Mouse (Mus musculus) stomach, embryonic 14.5 days (tissue): ENCODE results near the gene Ermard. TPM values are rescaled to one million over a fixed set of nuclear protein-coding genes. Genes with fewer than 3 reads are reported as not detected.
"Not testable (repeated sequence)": the region's sequence is repeated elsewhere in the genome, so short reads cannot be mapped to it uniquely, and the experiment has no call there.

Source experiments
- ATAC-seq: fragments of 200-750 bp; cut with Nextera tagmentation; 2 replicates; pipeline ENCODE4 v1.8.0; 2017; ENCODE audit warnings: low read depth, moderate TSS enrichment; ENCODE audit not compliant: insufficient number of reproducible peaks, insufficient read depth, low FRiP score
- H3K27ac ChIP-seq: fragments of 300-500 bp; sonication (generic); 2 replicates; pipeline ENCODE4 v1.5.1; 2014; ENCODE audit warnings: mild to moderate bottlenecking, low read length, moderate library complexity, mixed read lengths
- H3K27me3 ChIP-seq: fragments of 300-500 bp; sonication (generic); 2 replicates; pipeline ENCODE4 v1.6.1; 2014; ENCODE audit warnings: low read length, control low read depth, mixed read lengths; ENCODE audit not compliant: control insufficient read depth, insufficient read depth
- H3K36me3 ChIP-seq: fragments of 300-500 bp; sonication (generic); 2 replicates; pipeline ENCODE4 v1.6.1; 2014; ENCODE audit warnings: mild to moderate bottlenecking, control low read depth, low read length, moderate library complexity, mixed read lengths; ENCODE audit not compliant: control insufficient read depth, insufficient read depth
- H3K4me1 ChIP-seq: fragments of 300-500 bp; sonication (generic); 2 replicates; pipeline ENCODE4 v1.6.1; 2014; ENCODE audit warnings: low read length, control low read depth, mixed read lengths; ENCODE audit not compliant: control insufficient read depth, insufficient read depth
- H3K4me2 ChIP-seq: fragments of 300-500 bp; sonication (generic); replicated peaks from 2 replicates; pipeline ENCODE4 v1.6.1; 2014; ENCODE audit warnings: low read depth, low read length, control low read depth
- H3K4me3 ChIP-seq: fragments of 300-500 bp; sonication (generic); 2 replicates; pipeline ENCODE4 v1.5.1; 2014; ENCODE audit warnings: low read depth, low read length, control low read depth
- H3K9ac ChIP-seq: fragments of 300-500 bp; sonication (generic); replicated peaks from 2 replicates; pipeline ENCODE4 v1.6.1; 2014; ENCODE audit warnings: low read depth, mild to moderate bottlenecking, control low read depth, low read length, moderate library complexity, mixed read lengths
- H3K9me3 ChIP-seq: fragments of 300-500 bp; sonication (generic); 2 replicates; pipeline ENCODE4 v1.6.1; 2016; ENCODE audit warnings: low read depth, low read length, control low read depth; ENCODE audit not compliant: control insufficient read depth
- WGBS: fragments of 180-500 bp; shearing (Covaris S2); extraction: QIAGEN DNeasy Blood & Tissue Kit; methylation state at CpG from one replicate; pipeline ENCODE4 v1.1.7; 2014; 5-methylcytosine and 5-hydroxymethylcytosine counted together
- polyA plus RNA-seq: library from polyadenylated mRNA; unstranded; fragments of >200 nt; fragmentation: Nextera tagmentation; extraction: Ambion mirVana; gene quantifications from 2 replicates; pipeline ENCODE4 v1.2.1, GENCODE M21; 2014

Ermard gene
- polyA plus RNA-seq, 1 experiment from 2014 or later: 97.4 TPM

DNA sequence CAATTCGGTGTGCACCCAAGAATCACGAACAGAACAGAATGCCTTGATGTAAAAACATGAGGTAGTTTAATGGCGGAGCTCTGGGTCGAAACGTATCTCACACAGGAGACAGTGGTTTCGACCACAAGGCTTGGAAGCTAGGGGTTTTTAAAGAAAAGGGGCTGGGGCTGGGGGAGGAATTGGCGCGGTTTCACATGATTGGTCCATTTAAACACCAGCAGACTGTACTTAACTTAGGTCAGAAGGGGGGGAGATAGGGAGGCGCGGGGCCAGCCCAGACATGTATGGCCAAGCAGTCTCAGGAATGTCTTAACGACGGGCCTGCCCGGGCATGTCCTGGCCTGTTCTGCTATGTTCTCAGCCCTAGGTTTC, 12.8 kb downstream of the Ermard start:
- H3K9me3 ChIP-seq, H3K27me3 ChIP-seq, H3K36me3 ChIP-seq, H3K27ac ChIP-seq, ATAC-seq, H3K9ac ChIP-seq, H3K4me2 ChIP-seq, H3K4me3 ChIP-seq, H3K4me1 ChIP-seq: not testable (repeated sequence)
- 90% methylated on average over 11 of the region's 13 CpGs for WGBS

DNA sequence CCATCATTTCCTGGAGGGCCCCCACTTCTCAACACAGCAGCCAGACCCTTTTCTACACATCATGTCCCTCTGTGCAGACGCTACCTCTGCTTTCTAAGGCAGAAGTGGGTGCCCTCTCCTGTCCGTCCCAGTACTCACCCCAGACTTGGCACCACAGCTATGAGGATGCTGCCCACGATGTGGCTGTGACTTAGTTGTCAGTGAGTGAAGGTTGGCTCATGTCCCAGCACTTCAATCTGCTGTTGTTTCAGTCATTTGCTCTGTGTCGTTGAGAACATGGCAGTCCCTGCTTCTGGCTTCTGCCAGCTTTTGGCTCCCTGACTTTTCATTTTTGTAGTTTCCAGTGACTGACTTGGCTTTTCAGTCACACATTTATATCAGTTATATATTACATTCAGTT, 14.9 kb downstream of the Ermard start:
- Histone ChIP-seq H3K27me3 (no peaks in the 10 kb centered on the region), H3K27ac (no peak overlapping the region), H3K4me2 (no peak overlapping the region), H3K9me3 (no peaks in the 10 kb centered on the region), H3K4me1 (no peaks in the 10 kb centered on the region), H3K4me3 (no peak overlapping the region), H3K9ac (no peak overlapping the region), H3K36me3 (no peaks in the 10 kb centered on the region; the same call in 1 of the 2 replicates)
- 94% methylated on average over 4 of the region's 4 CpGs for WGBS
- no peak for ATAC-seq

DNA sequence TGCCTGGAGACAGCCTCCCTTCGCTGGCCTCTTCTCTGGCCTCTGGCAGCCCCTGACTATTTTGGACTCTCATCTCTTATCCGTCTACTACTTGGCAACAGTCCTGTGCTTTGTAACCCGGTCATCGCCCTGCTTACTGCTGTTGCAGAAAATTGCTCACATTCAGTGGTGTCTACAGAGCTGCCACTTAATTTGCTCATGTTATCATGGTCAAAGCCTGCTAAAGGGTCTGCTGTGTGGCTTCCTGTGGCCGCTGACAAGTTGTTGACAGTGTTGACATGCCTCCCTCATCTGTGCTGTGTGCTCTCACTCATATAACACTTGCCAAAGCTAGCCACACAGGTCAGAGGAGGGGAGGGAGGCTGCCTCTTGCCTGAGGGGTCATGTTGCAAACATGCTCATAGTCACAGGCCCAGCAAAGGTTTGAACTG, 17.2 kb downstream of the Ermard start:
- WGBS: 84% methylated on average over 5 of the region's 5 CpGs
- Histone ChIP-seq H3K27ac (no peak overlapping the region), H3K27me3 (no peaks in the 10 kb centered on the region), H3K4me2 (no peak overlapping the region), H3K36me3 (no peaks in the 10 kb centered on the region; the same call in 1 of the 2 replicates), H3K9ac (no peak overlapping the region), H3K9me3 (no peaks in the 10 kb centered on the region), H3K4me1 (no peaks in the 10 kb centered on the region), H3K4me3 (no peak overlapping the region)
- ATAC-seq: no peak

DNA sequence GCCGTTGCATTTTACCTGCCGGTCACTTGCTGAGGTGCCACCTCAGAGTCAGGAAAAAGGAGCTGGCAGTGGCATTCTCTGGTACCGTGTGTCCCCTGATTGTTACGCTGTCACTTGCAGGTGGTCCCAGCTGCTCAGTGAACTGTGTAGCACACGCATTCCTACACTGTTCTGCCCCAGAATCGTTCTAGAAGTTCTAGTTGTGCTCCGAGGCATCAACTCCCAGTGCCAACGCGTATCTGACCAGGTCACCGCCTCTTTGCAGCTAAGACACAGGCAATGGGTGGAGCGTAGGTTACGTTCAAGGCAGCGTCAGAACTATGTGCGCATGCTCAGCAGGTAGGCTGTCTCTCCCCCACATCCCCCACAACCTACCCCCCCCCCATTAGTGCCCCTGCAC, 18.6 kb downstream of the Ermard start:
- ATAC-seq: no peak
- no peak overlapping the region for H3K4me3 ChIP-seq
- no peak overlapping the region for H3K4me2 ChIP-seq
- H3K9me3 ChIP-seq: no peaks in the 10 kb centered on the region
- H3K36me3 ChIP-seq: peaks cover 4% of the 10 kb centered on the region; the same call in 1 of the 2 replicates
- no peaks in the 10 kb centered on the region for H3K4me1 ChIP-seq
- H3K27me3 ChIP-seq: no peaks in the 10 kb centered on the region
- H3K9ac ChIP-seq: no peak overlapping the region
- H3K27ac ChIP-seq: no peak overlapping the region
- WGBS: 92% methylated on average over 14 of the region's 14 CpGs

DNA sequence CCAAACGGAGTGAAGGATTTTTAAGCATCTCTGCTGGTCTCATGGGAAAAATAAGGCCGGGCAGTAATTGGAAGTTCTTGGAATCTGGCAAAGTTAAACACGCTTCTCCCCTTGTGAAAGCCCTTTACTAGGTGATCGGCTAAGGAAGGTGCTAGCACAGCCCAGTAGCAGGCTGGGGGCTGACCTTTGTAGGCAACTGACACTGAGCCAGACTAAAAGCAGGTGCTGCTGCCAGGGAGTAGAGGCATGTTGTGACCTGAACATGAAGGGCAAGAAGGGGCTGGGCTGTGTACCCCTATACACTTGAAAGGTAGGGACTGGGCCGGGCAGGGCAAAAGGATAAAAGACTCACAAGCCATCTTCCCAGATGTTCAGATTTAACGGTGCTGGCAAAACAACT, 19.3 kb downstream of the Ermard start:
- Histone ChIP-seq H3K4me1 (no peaks in the 10 kb centered on the region), H3K36me3 (peaks cover 4% of the 10 kb centered on the region; the same call in 1 of the 2 replicates), H3K9me3 (no peaks in the 10 kb centered on the region), H3K27me3 (no peaks in the 10 kb centered on the region), H3K27ac (no peak overlapping the region), H3K9ac (no peak overlapping the region), H3K4me3 (no peak overlapping the region), H3K4me2 (no peak overlapping the region)
- no peak for ATAC-seq
- WGBS: 85% methylated on average over 6 of the region's 6 CpGs

DNA sequence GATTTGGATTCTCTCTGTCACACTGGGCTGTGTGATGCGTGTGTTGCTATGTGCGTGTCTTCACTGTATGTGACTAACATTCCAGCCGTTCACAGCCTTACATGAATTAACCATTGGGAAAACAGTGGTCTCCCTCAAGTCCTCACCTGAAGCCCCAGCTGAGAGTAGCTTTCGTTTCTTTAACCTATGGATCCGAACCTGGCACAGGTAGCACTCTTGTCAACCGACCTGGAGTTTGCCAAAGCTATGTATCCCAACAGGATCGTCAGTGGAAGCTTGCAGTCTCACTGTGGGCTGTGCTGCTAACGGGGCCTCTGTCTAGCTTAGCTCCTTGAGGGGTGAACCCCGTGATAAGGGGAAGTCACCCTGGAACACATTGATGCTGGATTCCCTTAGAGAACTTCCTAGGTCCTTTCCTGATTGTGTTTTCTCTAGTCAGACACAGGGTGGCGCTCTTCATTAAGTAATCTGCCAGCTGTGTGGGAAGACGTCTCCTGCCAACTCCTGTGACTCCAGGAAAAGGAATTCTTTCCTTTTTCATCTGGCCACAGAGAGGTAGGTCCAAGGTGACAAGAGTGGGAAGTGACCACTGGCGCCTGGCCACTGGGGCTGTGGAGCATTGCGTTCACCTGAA, 24.5 kb downstream of the Ermard start:
- 40% methylated on average over 13 of the region's 13 CpGs for WGBS
- H3K4me2 ChIP-seq: peak overlapping the region; percentile 27; the same call in 1 of the 2 replicates
- no peak overlapping the region for H3K9ac ChIP-seq
- H3K4me3 ChIP-seq: no peak overlapping the region
- H3K9me3 ChIP-seq: no peaks in the 10 kb centered on the region
- no peak overlapping the region for H3K27ac ChIP-seq
- H3K27me3 ChIP-seq: no peaks in the 10 kb centered on the region
- peaks cover 4% of the 10 kb centered on the region; the same call in 1 of the 2 replicates for H3K36me3 ChIP-seq
- peak; percentile 36; the same call in 1 of the 2 replicates for ATAC-seq
- peaks cover 6% of the 10 kb centered on the region; the same call in 1 of the 2 replicates for H3K4me1 ChIP-seq

DNA sequence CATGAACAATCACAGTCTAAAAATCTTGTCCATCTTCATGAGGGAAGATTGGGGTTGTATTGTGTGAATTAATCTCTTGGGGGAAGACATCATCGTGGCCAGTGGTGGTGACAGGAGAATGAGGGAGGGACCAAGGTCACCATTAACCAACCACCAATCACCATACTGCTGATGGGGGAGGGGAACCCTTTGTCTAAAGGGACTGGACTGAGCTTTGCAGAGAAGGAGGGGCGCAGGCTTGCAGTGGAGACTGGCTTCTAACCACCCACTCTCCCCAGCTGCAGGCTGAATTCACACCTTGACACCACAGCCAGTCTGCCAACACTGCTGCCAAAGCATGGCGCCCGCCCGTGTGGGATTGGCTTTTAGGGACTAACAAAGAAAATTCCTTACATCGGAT, 25.1 kb downstream of the Ermard start:
- 46% methylated on average over 6 of the region's 6 CpGs for WGBS
- Histone ChIP-seq H3K27me3 (no peaks in the 10 kb centered on the region), H3K4me1 (peaks cover 6% of the 10 kb centered on the region; the same call in 1 of the 2 replicates), H3K36me3 (peaks cover 4% of the 10 kb centered on the region; the same call in 1 of the 2 replicates), H3K4me2 (peak overlapping the region; percentile 27; the same call in 1 of the 2 replicates), H3K9ac (no peak overlapping the region), H3K27ac (no peak overlapping the region), H3K9me3 (no peaks in the 10 kb centered on the region), H3K4me3 (no peak overlapping the region)
- peak; percentile 60; the same call in 1 of the 2 replicates for ATAC-seq

DNA sequence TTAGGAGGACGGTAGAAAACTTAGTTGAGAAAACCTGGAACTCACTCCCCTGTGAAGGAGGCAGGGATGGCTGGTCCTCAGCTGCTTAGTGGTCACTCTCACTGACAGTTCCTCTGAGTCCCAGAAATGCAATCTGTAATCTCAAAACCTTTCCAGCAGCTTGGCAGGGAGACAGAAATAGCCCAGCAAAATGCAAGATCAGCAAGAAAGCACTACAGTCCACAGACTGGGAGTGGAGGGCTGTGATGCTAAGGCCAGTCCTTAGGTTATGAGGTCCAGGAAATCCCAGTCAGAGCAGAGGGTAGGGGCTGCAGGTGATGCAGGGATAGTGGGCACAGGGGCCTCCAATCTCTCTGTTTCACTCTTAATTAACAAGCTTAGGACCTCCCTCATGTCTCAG, 25.9 kb downstream of the Ermard start:
- peaks cover 6% of the 10 kb centered on the region; the same call in 1 of the 2 replicates for H3K4me1 ChIP-seq
- no peak overlapping the region for H3K27ac ChIP-seq
- no peak overlapping the region for H3K4me3 ChIP-seq
- peaks cover 4% of the 10 kb centered on the region; the same call in 1 of the 2 replicates for H3K36me3 ChIP-seq
- no peak overlapping the region for H3K9ac ChIP-seq
- no peaks in the 10 kb centered on the region for H3K9me3 ChIP-seq
- WGBS: 68% methylated on average over 1 of the region's 1 CpGs
- no peaks in the 10 kb centered on the region for H3K27me3 ChIP-seq
- ATAC-seq: no peak
- H3K4me2 ChIP-seq: no peak overlapping the region
